Mouse (Mus musculus): Measurements from ENCODE around the gene Eomes. TPM values are rescaled to one million over a fixed set of nuclear protein-coding genes. Genes with fewer than 3 reads are reported as not detected.

Gene Eomes
- polyA plus RNA-seq, 1 experiment from 2014 or later: not detected

DNA sequence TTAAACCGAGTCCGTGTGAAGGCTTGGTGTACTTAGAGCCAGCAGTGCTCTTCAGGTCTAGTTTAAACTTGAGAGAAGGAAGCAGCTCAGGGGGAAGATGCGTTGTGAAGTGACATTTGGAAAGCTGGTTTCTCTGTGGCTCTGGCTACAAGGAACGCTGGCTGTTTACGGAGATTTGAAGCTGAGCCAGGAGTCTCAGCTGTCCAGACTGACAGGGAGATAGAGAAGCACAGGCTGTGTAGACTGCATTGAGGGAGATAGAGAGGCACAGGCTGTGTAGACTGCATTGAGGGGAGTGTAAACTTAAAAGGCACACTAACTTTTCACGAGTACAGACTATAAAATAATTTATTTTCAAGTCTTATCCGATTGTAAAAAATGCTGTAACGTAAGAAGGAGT, 42.0 kb downstream of the Eomes start:
- H3K9me3 ChIP-seq (replicated peaks): no peaks in the 10 kb centered on the region
- H3K36me3 ChIP-seq (replicated peaks): peaks cover 24% of the 10 kb centered on the region
- no peak overlapping the region for H3K4me2 ChIP-seq
- no peaks in the 10 kb centered on the region for H3K27me3 ChIP-seq
- no peak overlapping the region for H3K27ac ChIP-seq (replicated peaks)
- peaks cover 4% of the 10 kb centered on the region; the same call in 1 of the 2 replicates for H3K4me1 ChIP-seq (replicated peaks)
- no peak overlapping the region for H3K9ac ChIP-seq
- no peak for ATAC-seq (ENCODE audit: insufficient read depth)
- WGBS (ENCODE audit: insufficient replicate concordance): 63% methylated on average over 8 of the region's 8 CpGs
- no peak overlapping the region for H3K4me3 ChIP-seq (replicated peaks)

DNA sequence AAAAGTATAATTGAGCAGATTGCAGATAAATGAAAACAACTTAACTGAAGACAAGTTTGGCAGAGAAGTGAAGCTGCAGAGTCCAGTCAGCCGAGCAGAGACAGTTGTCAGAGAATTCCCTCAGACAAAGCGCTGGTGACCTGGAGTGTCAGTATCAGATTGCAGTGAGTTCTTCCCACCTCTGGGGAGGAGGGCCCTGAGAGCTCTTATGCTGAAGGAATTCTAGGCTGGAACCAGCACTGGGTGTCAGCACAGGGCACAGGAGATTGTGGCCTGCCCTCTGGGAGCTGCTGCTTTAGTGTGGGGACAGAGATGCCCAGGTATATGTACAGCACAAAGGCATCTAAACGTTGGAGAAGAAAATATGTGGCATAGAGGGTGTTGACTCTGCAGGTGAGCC, 42.8 kb downstream of the Eomes start:
- no peak overlapping the region for H3K4me2 ChIP-seq
- ATAC-seq (ENCODE audit: insufficient read depth): no peak
- 53% methylated on average over 3 of the region's 3 CpGs for WGBS (ENCODE audit: insufficient replicate concordance)
- H3K4me1 ChIP-seq (replicated peaks): peaks cover 4% of the 10 kb centered on the region; the same call in 1 of the 2 replicates
- no peaks in the 10 kb centered on the region for H3K27me3 ChIP-seq
- no peaks in the 10 kb centered on the region for H3K9me3 ChIP-seq (replicated peaks)
- H3K27ac ChIP-seq (replicated peaks): no peak overlapping the region
- H3K36me3 ChIP-seq (replicated peaks): peaks cover 26% of the 10 kb centered on the region
- H3K9ac ChIP-seq: no peak overlapping the region
- H3K4me3 ChIP-seq (replicated peaks): no peak overlapping the region

DNA sequence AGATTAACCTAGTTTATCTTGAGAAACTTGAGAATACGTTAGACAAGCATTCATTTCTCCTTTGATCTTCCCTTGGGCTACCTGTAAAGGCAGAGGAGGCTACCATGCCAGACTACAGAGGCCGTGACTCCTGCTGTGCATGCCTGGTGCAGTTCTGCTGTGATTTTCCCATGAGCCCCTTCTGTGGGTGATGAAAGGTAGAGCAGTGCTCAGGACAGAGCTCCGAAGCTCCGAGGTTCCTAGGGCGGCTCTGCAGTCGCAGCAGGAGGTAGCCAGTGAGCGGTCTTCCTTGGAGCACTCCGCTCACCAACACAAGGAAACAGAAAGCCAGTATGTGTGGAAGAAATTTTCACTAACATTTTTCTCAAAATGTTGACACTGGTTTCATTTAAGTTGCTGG, 43.6 kb downstream of the Eomes start:
- Histone ChIP-seq H3K27ac (replicated peaks) (no peak overlapping the region), H3K9ac (no peak overlapping the region), H3K27me3 (no peaks in the 10 kb centered on the region), H3K4me2 (no peak overlapping the region), H3K4me1 (replicated peaks) (no peaks in the 10 kb centered on the region), H3K9me3 (replicated peaks) (no peaks in the 10 kb centered on the region), H3K4me3 (replicated peaks) (no peak overlapping the region), H3K36me3 (replicated peaks) (peaks cover 34% of the 10 kb centered on the region)
- no peak for ATAC-seq (ENCODE audit: insufficient read depth)
- WGBS (ENCODE audit: insufficient replicate concordance): 80% methylated on average over 8 of the region's 8 CpGs

DNA sequence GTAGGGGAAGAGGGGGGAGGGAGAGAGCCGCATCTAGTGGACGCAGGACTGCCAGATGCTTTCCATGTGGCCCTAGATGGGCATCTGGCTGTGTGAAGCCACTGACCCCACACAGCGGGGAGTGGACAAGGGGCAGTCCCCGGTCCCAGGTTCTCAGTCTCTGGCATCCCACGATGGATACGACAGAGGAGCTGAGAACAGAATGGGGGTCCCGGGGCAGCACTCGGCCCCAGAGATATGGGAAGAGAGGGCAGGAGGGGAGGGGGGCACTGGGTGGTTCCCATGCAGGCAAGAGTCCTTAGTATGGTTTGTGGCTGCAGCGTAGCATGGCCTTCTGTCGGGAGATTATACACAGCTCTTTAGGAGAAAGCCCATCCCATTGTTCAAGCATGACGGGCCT, 45.7 kb downstream of the Eomes start:
- no peak overlapping the region for H3K9ac ChIP-seq
- peaks cover 50% of the 10 kb centered on the region for H3K36me3 ChIP-seq (replicated peaks)
- H3K27me3 ChIP-seq: no peaks in the 10 kb centered on the region
- 0 out of 2 replicates have a peak, but pooled peaks cover 4% of the 10 kb centered on the region for H3K4me1 ChIP-seq (replicated peaks)
- WGBS (ENCODE audit: insufficient replicate concordance): 83% methylated on average over 11 of the region's 11 CpGs
- no peak overlapping the region for H3K27ac ChIP-seq (replicated peaks)
- H3K9me3 ChIP-seq (replicated peaks): no peaks in the 10 kb centered on the region
- H3K4me2 ChIP-seq: no peak overlapping the region
- ATAC-seq (ENCODE audit: insufficient read depth): no peak
- no peak overlapping the region for H3K4me3 ChIP-seq (replicated peaks)

DNA sequence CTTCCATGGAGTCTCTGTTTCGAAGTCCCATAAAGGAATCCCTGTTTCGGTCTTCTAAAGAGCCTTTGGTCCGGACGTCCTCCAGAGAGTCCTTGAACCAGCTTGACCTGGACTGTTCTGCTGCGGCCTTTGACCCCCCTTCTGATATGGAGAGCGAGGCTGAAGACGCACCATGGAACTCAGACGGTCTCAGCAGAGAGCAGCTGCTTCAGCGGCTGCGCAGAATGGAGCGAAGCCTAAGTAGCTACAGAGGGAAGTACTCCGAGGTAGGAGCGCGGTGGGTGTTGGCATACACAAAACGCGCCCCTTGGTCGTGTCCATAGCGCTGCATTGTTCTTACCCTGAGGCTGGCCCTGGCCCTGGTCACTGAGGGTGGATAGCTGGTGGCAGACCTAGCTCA, 49.0 kb downstream of the Eomes start:
- no peaks in the 10 kb centered on the region for H3K27me3 ChIP-seq
- no peak overlapping the region for H3K27ac ChIP-seq (replicated peaks)
- H3K9me3 ChIP-seq (replicated peaks): no peaks in the 10 kb centered on the region
- peaks cover 70% of the 10 kb centered on the region for H3K36me3 ChIP-seq (replicated peaks)
- WGBS (ENCODE audit: insufficient replicate concordance): 82% methylated on average over 18 of the region's 18 CpGs
- no peak overlapping the region for H3K4me3 ChIP-seq (replicated peaks)
- H3K4me1 ChIP-seq (replicated peaks): 0 out of 2 replicates have a peak, but pooled peaks cover 4% of the 10 kb centered on the region
- no peak overlapping the region for H3K4me2 ChIP-seq
- H3K9ac ChIP-seq: no peak overlapping the region
- no peak for ATAC-seq (ENCODE audit: insufficient read depth)

DNA sequence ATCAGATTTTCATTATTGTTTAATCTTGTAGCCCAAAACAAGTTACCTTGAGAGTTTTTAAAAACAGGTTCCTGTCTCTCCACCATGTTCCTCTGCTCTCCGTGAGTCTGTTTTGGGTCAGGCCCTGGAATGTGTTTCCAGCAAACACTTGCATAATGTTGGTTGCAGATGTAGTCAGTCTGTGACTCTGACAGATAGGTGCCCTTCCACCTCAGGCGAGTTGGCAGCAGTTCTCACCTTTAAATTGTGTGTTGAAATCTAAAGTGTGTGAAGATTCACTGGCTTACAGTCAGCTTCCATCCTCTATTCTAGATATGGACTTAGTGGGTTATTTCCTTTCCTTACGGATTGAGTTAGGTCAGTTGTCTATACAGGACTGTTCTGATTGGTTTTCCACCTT, 51.8 kb downstream of the Eomes start:
- Histone ChIP-seq H3K36me3 (replicated peaks) (peaks cover 66% of the 10 kb centered on the region), H3K9ac (no peak overlapping the region), H3K9me3 (replicated peaks) (no peaks in the 10 kb centered on the region), H3K4me2 (no peak overlapping the region), H3K4me1 (replicated peaks) (0 out of 2 replicates have a peak, but pooled peaks cover 4% of the 10 kb centered on the region), H3K27ac (replicated peaks) (no peak overlapping the region), H3K4me3 (replicated peaks) (no peak overlapping the region), H3K27me3 (no peaks in the 10 kb centered on the region)
- 70% methylated on average over 3 of the region's 3 CpGs for WGBS (ENCODE audit: insufficient replicate concordance)
- no peak for ATAC-seq (ENCODE audit: insufficient read depth)

DNA sequence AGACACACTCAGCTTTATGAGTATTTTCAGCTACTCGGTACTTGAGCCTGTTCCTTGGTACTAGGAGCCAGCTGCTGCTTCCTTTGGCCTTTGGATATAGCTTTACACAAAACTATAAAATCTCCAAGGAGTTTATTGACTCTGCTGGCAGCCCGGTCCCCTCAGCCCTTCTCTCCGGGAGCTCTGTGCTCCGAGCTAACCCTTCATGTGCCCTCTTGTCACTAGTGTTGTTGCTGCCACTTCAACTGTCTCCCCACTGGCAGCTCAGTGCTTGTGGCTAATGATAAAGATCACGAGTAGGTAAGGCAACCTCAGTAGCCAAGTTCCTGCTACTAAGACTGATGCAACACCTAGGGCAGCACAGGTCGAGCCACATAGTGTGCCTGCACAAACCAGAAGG, 52.7 kb downstream of the Eomes start:
- Histone ChIP-seq H3K9ac (no peak overlapping the region), H3K4me1 (replicated peaks) (0 out of 2 replicates have a peak, but pooled peaks cover 4% of the 10 kb centered on the region), H3K36me3 (replicated peaks) (peaks cover 64% of the 10 kb centered on the region), H3K27me3 (no peaks in the 10 kb centered on the region), H3K4me3 (replicated peaks) (no peak overlapping the region), H3K27ac (replicated peaks) (no peak overlapping the region), H3K9me3 (replicated peaks) (no peaks in the 10 kb centered on the region), H3K4me2 (no peak overlapping the region)
- no peak for ATAC-seq (ENCODE audit: insufficient read depth)
- WGBS (ENCODE audit: insufficient replicate concordance): 76% methylated on average over 6 of the region's 6 CpGs

DNA sequence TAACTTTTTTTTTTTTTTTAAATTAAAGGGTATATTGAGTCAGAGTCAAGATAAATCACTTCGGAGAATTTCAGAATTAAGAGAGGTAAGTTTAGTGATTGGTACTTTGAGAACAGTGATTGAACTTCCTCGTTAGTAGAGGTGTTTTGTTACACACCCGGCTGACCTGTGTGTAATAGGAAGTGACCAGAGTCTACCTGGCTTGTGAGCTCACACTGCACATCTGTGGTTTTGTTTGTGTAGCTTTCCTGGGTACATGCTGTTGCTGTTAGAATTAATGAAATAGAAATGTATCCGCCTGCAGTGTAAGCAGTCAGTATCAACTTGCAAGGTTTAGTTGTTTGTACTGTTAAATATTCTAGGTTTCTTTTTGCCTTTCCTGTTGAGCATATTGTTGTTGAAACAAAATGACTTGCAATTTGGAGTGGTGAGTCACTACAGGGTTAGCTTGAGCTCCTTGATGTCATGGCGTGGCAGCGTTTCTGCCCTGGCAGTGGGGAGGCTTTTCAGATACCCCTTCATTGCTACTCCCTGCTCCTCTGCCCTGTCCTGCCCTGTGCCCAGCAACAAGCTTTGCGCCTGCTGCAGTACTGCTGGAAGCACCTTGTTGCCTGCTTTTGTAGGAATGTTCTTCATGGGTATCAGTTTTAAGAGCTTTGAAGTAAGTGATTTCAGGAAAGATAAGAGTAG, 54.6 kb downstream of the Eomes start:
- no peaks in the 10 kb centered on the region for H3K9me3 ChIP-seq (replicated peaks)
- no peak overlapping the region for H3K4me3 ChIP-seq (replicated peaks)
- peaks cover 10% of the 10 kb centered on the region for H3K4me1 ChIP-seq (replicated peaks)
- 76% methylated on average over 7 of the region's 7 CpGs for WGBS (ENCODE audit: insufficient replicate concordance)
- peaks cover 65% of the 10 kb centered on the region for H3K36me3 ChIP-seq (replicated peaks)
- no peak overlapping the region for H3K9ac ChIP-seq
- H3K4me2 ChIP-seq: no peak overlapping the region
- ATAC-seq (ENCODE audit: insufficient read depth): no peak
- no peak overlapping the region for H3K27ac ChIP-seq (replicated peaks)
- H3K27me3 ChIP-seq: no peaks in the 10 kb centered on the region

Other genes starting within 250 kb of the Eomes start
- gene Golga4, start 28.1 kb downstream of the Eomes start, polyA plus RNA-seq (2015; fragmentation: Nextera tagmentation; extraction: Ambion mirVana): 13.5 and 14.9 TPM in 2 replicates
- 3.4 and 5.0 TPM in 2 replicates for gene Itga9, start 128.5 kb downstream of the Eomes start, polyA plus RNA-seq (2015; fragmentation: Nextera tagmentation; extraction: Ambion mirVana)

All from liver, embryonic 15.5 days (tissue).